Mouse (Mus musculus) hindbrain, embryonic 11.5 days (tissue): ENCODE results near the gene Slx4. TPM values are rescaled to one million over a fixed set of nuclear protein-coding genes. Genes with fewer than 3 reads are reported as not detected.
"Not testable (repeated sequence)": the region's sequence is repeated elsewhere in the genome, so short reads cannot be mapped to it uniquely, and the experiment has no call there.

Experiments used
- ATAC-seq: fragments of 200-750 bp; cut with Nextera tagmentation; 2 replicates; pipeline ENCODE4 v1.8.0; 2017; ENCODE audit warnings: mild to moderate bottlenecking, moderate TSS enrichment, moderate library complexity; ENCODE audit not compliant: low FRiP score
- DNase-seq: peaks from one replicate; pipeline ENCODE4 v3.0.0-alpha.2; 2015; ENCODE audit warnings: low spot score
- H3K27ac ChIP-seq: fragments of 300-500 bp; sonication (generic); 2 replicates; pipeline ENCODE4 v1.5.1; 2014; ENCODE audit warnings: mild to moderate bottlenecking, low read depth, low read length
- H3K27me3 ChIP-seq: fragments of 300-500 bp; sonication (generic); 2 replicates; pipeline ENCODE4 v1.6.1; 2014; ENCODE audit warnings: mild to moderate bottlenecking, low read length, moderate library complexity, mixed read lengths; ENCODE audit not compliant: control insufficient read depth, insufficient read depth
- H3K36me3 ChIP-seq: fragments of 300-500 bp; sonication (generic); 2 replicates; pipeline ENCODE4 v1.6.1; 2014; ENCODE audit warnings: mild to moderate bottlenecking, low read length, moderate library complexity, mixed read lengths; ENCODE audit not compliant: control insufficient read depth, insufficient read depth
- H3K4me1 ChIP-seq: fragments of 300-500 bp; sonication (generic); replicated peaks from 2 replicates; pipeline ENCODE4 v1.6.1; 2014; ENCODE audit warnings: low read length, mixed read lengths; ENCODE audit not compliant: control insufficient read depth, insufficient read depth
- H3K4me2 ChIP-seq: fragments of 300-500 bp; sonication (generic); replicated peaks from 2 replicates; pipeline ENCODE4 v1.6.1; 2014; ENCODE audit warnings: mild to moderate bottlenecking, low read depth, low read length
- H3K4me3 ChIP-seq: fragments of 300-500 bp; sonication (generic); 2 replicates; pipeline ENCODE4 v1.5.1; 2014; ENCODE audit warnings: low read depth, low read length
- H3K9ac ChIP-seq: fragments of 300-500 bp; sonication (generic); 2 replicates; pipeline ENCODE4 v1.6.1; 2014; ENCODE audit warnings: low read depth, low read length
- H3K9me3 ChIP-seq: fragments of 300-500 bp; sonication (generic); 2 replicates; pipeline ENCODE4 v1.6.1; 2016; ENCODE audit warnings: low read length; ENCODE audit not compliant: control insufficient read depth
- WGBS: fragments of 180-500 bp; shearing (Covaris S2); extraction: QIAGEN DNeasy Blood & Tissue Kit; methylation state at CpG from one replicate; pipeline ENCODE4 v1.1.7; 2014; 5-methylcytosine and 5-hydroxymethylcytosine counted together
- polyA plus RNA-seq: library from polyadenylated mRNA; unstranded; fragments of >200 nt; fragmentation: Nextera tagmentation; extraction: Ambion mirVana; gene quantifications from 2 replicates; pipeline ENCODE4 v1.2.1, GENCODE M21; 2014

Slx4 gene
- polyA plus RNA-seq, 1 experiment from 2014 or later, result 28.2 TPM

DNA sequence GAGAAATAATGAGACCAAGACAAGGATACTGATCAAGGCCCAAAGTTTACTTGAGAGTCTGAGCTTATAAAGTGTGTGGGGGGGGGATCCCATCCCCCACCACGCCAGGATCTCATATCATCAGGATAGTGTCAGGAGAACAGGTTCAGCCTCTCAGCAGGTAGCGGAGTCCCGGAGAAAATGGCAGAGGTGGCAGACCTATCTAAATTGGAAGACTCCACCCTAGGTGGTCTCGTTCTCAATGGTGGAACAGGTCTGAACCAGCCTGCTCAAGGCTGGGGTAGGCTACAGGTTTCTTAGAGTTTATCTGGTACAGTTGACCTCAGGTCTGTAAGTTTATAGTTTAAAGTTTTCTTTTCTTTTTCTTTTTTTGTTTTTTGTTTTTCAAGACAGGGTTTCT, 19.1 kb upstream of the Slx4 start:
- no peak for DNase-seq
- WGBS, result 74% methylated on average over 4 of the region's 4 CpGs
- H3K4me1 ChIP-seq, result no peaks in the 10 kb centered on the region

DNA sequence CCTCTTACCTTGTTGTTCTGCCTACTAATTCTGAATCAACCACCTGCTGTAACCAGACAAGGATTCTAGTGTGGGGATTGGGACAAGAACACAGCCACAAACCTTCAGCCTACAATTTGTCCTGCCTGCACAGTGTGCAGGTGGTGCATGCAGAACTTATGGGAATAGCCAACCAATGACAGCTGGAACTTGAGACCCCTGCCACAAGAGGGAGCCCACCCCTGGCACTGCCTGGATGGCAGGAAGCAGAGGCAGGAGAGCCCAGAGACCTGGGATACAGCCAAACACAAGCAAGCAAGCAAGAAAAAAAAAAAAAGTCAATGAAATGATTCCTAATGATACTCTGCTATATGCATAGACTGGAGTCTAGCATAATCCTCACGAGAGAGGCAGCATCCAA, 17.7 kb upstream of the Slx4 start:
- H3K9ac ChIP-seq, result no peak overlapping the region
- H3K36me3 ChIP-seq, result no peaks in the 10 kb centered on the region
- no peak overlapping the region for H3K27ac ChIP-seq
- DNase-seq (no peak), ATAC-seq (no peak)
- no peak overlapping the region for H3K4me3 ChIP-seq
- whole genome bisulfite sequencing, result 92% methylated on average over 1 of the region's 1 CpGs
- H3K9me3 ChIP-seq, result no peaks in the 10 kb centered on the region
- no peaks in the 10 kb centered on the region for H3K27me3 ChIP-seq
- H3K4me1 ChIP-seq, result no peaks in the 10 kb centered on the region
- no peak overlapping the region for H3K4me2 ChIP-seq

More for the DNA sequence above, 19.1 kb upstream of the Slx4 start:
- H3K36me3 ChIP-seq, result no peaks in the 10 kb centered on the region
- no peak overlapping the region for H3K27ac ChIP-seq
- no peak for ATAC-seq
- no peaks in the 10 kb centered on the region for H3K9me3 ChIP-seq
- no peaks in the 10 kb centered on the region for H3K27me3 ChIP-seq
- H3K4me3 ChIP-seq, result no peak overlapping the region
- H3K4me2 ChIP-seq, result no peak overlapping the region
- no peak overlapping the region for H3K9ac ChIP-seq

DNA sequence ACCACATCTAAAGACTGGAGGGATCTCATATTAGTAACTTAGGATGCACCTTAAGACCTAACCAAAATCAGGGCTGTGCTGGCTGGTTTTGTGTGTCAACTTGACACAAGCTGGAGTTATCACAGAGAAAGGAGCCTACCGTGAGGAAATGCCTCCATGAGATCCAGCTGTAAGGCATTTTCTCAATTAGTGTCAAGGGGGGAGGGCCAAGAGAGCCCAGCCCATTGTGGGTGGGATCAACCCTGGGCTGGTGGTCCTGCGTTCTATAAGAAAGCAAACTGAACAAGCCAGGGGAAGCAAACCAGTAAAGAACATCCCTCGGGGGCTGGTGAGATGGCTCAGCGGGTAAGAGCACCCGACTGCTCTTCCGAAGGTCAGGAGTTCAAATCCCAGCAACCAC, 13.9 kb upstream of the Slx4 start:
- H3K9me3 ChIP-seq, H3K4me1 ChIP-seq, H3K36me3 ChIP-seq, H3K27ac ChIP-seq, H3K27me3 ChIP-seq, H3K4me2 ChIP-seq, H3K4me3 ChIP-seq, H3K9ac ChIP-seq, DNase-seq, ATAC-seq: not testable (repeated sequence)
- 79% methylated on average over 6 of the region's 6 CpGs for WGBS

DNA sequence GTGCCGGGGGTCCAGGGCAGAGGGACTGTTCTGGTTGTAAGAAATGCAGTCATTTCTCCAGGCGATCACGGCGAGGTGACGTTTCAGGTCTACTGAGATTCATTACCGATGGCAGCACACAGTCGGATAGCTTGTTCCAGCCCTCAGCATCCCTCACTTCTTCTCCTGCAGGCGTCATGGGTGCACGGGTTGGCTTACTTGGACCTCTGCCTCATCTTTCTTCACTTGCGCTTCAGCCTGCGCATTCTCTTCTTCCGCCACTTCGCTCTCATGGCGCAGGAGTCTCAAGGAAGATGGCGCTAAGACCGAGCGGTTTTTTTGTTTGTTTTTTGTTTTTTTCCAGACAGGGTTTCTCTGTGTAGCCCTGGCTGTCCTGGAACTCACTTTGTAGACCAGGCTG, 13.2 kb upstream of the Slx4 start:
- not testable (repeated sequence) for DNase-seq, H3K36me3 ChIP-seq, H3K27ac ChIP-seq, ATAC-seq, H3K9ac ChIP-seq, H3K4me1 ChIP-seq, H3K4me3 ChIP-seq, H3K4me2 ChIP-seq, H3K9me3 ChIP-seq, H3K27me3 ChIP-seq
- 79% methylated on average over 17 of the region's 17 CpGs for WGBS

DNA sequence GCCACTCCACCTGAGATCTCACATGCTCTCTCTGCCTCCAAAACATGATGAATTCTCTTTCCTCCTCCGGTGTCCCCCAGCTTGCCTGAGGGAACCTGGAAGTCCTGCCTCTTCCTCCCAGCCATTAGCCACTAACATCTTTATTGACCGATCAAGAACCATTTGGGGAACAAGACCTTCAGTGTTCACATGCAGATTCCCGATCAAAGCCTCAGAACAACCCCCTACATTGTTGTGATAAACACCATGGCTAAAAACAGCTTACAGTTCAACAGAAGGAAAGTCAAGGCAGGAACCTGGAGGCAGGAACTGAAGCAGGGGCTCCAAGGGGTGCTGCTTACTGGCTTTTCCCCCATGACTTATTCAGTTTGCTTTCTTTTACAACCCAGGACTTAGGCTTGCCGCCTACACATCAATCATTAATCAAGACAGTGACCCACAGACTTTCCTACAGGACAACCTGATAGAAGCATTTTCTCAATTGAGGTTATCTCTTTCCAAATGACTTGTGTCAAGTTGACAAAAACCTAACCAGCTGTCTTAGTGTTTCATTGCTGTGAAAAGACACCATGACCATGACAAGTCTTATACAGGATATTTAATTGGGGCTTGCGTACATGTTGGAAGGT, 10.6 kb upstream of the Slx4 start:
- no peaks in the 10 kb centered on the region for H3K27me3 ChIP-seq
- no peak for ATAC-seq
- WGBS, result 78% methylated on average over 5 of the region's 5 CpGs
- no peak overlapping the region for H3K4me3 ChIP-seq
- no peaks in the 10 kb centered on the region for H3K36me3 ChIP-seq
- H3K4me1 ChIP-seq, result no peaks in the 10 kb centered on the region
- no peak for DNase-seq
- no peak overlapping the region for H3K4me2 ChIP-seq
- H3K9me3 ChIP-seq, result no peaks in the 10 kb centered on the region
- no peak overlapping the region for H3K27ac ChIP-seq
- no peak overlapping the region for H3K9ac ChIP-seq

DNA sequence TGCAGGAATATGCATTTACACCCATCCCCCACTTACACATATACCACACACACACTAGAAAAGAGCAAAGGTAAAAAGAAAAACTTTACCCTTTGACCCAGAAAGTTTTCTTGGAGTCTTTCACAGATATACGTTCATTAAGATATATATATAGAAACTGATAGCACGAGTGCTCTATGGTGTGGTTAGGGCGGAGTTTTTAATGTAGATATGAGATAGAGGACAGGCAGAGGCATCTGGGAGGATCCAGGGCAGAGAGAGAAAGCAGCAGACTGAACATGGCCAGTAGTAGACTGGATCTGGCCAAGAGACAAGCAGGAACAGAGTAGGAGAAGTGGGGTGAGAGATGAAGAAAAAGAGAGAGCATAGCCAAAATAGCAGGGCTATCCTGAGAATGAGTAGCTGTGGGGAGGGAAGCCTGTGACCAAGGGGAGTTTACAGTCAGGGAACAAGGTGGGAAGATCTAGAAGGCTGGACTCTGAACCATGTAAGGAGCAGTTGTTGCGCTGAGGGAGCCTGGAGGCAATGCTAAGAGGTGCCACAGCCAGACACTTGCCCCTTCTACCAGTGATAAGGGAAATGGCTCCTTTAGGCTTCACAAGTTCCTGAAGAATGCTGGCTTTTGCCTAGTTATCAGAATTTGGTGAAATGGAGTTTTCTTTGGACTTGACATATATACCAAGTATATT, 9.5 kb upstream of the Slx4 start:
- H3K9ac ChIP-seq, result no peak overlapping the region
- H3K9me3 ChIP-seq, result no peaks in the 10 kb centered on the region
- no peak overlapping the region for H3K27ac ChIP-seq
- H3K4me3 ChIP-seq, result no peak overlapping the region
- ATAC-seq (no peak), DNase-seq (no peak)
- no peaks in the 10 kb centered on the region for H3K36me3 ChIP-seq
- H3K4me2 ChIP-seq, result no peak overlapping the region
- WGBS, result 82% methylated on average over 4 of the region's 4 CpGs
- no peaks in the 10 kb centered on the region for H3K27me3 ChIP-seq
- H3K4me1 ChIP-seq, result no peaks in the 10 kb centered on the region

DNA sequence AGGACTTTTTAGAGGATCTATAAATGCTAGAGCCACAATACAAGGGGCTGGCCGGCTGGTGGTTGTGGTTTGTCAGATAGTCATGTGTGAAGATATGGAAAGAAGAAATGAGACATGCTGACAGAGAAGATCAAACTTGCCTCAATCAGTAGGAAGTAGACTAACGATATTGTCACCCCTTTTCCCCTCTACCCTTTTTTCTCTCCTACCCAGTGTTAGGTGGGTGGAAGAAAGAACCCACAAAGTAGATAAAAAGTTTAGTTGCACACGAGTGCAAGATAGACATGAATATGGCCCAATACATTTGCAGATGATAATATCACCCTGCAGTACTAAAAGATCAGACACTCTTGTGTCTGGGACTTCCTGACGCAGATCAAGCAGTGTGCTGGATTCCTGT, 15.2 kb downstream of the Slx4 start:
- no peaks in the 10 kb centered on the region for H3K27me3 ChIP-seq
- H3K27ac ChIP-seq, result no peak overlapping the region
- WGBS, result 94% methylated on average over 4 of the region's 4 CpGs
- ATAC-seq (no peak), DNase-seq (no peak)
- no peak overlapping the region for H3K4me2 ChIP-seq
- no peak overlapping the region for H3K4me3 ChIP-seq
- no peak overlapping the region for H3K9ac ChIP-seq
- no peaks in the 10 kb centered on the region for H3K9me3 ChIP-seq
- no peaks in the 10 kb centered on the region for H3K4me1 ChIP-seq
- peaks cover 32% of the 10 kb centered on the region for H3K36me3 ChIP-seq

DNA sequence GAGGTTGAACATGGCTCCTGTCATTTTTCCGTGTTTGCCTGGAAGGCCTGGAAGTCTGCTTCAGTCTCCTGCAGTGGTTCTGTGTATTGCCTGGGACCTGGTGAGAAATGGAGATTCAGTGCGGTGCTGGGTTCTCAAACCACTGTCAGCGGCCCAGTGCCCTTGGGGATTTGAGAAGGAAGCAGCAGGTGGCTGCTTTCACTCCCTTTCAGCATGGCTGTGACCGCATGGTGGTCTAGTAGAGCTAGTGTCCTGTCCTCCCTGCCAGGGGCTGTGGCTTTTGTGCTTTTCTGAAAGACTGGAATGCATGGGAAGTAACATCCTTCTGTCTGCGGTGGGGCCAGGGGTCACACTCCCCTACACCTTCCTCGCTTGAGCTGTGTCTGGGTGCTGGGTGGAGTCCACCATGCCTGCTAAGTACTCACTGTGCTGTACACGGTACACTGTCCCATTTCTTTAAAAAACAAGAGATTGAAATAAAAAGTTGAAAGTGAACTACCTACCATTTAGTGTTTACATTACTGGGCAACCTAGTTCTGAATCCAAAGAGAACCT, 20.3 kb downstream of the Slx4 start:
- Histone ChIP-seq H3K9ac (no peak overlapping the region), H3K27me3 (no peaks in the 10 kb centered on the region), H3K4me1 (no peaks in the 10 kb centered on the region), H3K27ac (no peak overlapping the region), H3K4me2 (no peak overlapping the region), H3K36me3 (peaks cover 28% of the 10 kb centered on the region), H3K9me3 (no peaks in the 10 kb centered on the region), H3K4me3 (no peak overlapping the region)
- WGBS, result 53% methylated on average over 7 of the region's 7 CpGs
- no peak for ATAC-seq
- no peak for DNase-seq

DNA sequence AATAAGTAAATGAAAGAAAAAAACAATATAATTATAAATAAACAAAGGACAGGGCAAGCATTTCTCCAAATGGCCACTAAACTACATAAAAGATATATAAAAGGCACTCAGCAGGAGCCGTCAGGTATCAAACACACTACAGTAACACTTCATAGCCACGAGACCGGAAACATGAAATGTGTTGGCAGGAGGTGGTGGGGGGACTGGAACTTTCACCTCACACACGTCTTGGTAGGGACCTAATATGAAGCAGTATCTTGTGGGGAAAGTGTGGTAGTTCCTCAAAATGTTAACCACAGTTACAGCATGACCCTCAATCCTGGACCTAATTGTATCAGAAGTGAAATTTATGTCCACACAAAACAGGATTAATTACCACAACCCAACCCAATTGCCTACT, 21.4 kb downstream of the Slx4 start:
- Histone ChIP-seq H3K27ac (no peak overlapping the region), H3K9ac (no peak overlapping the region), H3K27me3 (no peaks in the 10 kb centered on the region), H3K4me1 (no peaks in the 10 kb centered on the region), H3K4me2 (no peak overlapping the region), H3K4me3 (no peak overlapping the region), H3K36me3 (peaks cover 24% of the 10 kb centered on the region), H3K9me3 (no peaks in the 10 kb centered on the region)
- ATAC-seq (no peak), DNase-seq (no peak)
- WGBS, result 91% methylated on average over 4 of the region's 4 CpGs
